Mouse (Mus musculus) liver, embryonic 16.5 days (tissue): ENCODE data around the gene Per2. TPM values are rescaled to one million over a fixed set of nuclear protein-coding genes. Genes with fewer than 3 reads are reported as not detected.
A peak's percentile ranks its signal among the peaks of the same experiment; 100 is the strongest.

ENCODE experiments used
- ATAC-seq: fragments of 200-750 bp; cut with Nextera tagmentation; 2 replicates; pipeline ENCODE4 v1.8.0; 2017; ENCODE audit warnings: low read depth, mild to moderate bottlenecking, moderate number of reproducible peaks, moderate library complexity
- H3K27ac ChIP-seq: fragments of 300-500 bp; sonication (generic); 2 replicates; pipeline ENCODE4 v1.5.1; 2014; ENCODE audit warnings: mild to moderate bottlenecking, low read length
- H3K27me3 ChIP-seq: fragments of 300-500 bp; sonication (generic); 2 replicates; pipeline ENCODE4 v1.6.1; 2014; ENCODE audit warnings: low read depth, low read length, mixed read lengths; ENCODE audit not compliant: control insufficient read depth, insufficient read depth
- H3K36me3 ChIP-seq: fragments of 300-500 bp; sonication (generic); 2 replicates; pipeline ENCODE4 v1.6.1; 2014; ENCODE audit warnings: mild to moderate bottlenecking; ENCODE audit not compliant: control insufficient read depth, insufficient read depth
- H3K4me1 ChIP-seq: fragments of 300-500 bp; sonication (generic); 2 replicates; pipeline ENCODE4 v1.6.1; 2014; ENCODE audit warnings: low read depth, low read length, mixed read lengths; ENCODE audit not compliant: control insufficient read depth
- H3K4me2 ChIP-seq: fragments of 300-500 bp; sonication (generic); 2 replicates; pipeline ENCODE4 v1.6.1; 2014; ENCODE audit warnings: low read depth, low read length, mixed read lengths
- H3K4me3 ChIP-seq: fragments of 300-500 bp; sonication (generic); 2 replicates; pipeline ENCODE4 v1.5.1; 2014; ENCODE audit warnings: low read depth, mild to moderate bottlenecking, low read length
- H3K9ac ChIP-seq: fragments of 300-500 bp; sonication (generic); 2 replicates; pipeline ENCODE4 v1.6.1; 2014; ENCODE audit warnings: low read depth, low read length
- H3K9me3 ChIP-seq: fragments of 300-500 bp; sonication (generic); replicated peaks from 2 replicates; pipeline ENCODE4 v1.6.1; 2016; ENCODE audit warnings: low read length; ENCODE audit not compliant: control insufficient read depth
- WGBS: fragments of 180-500 bp; shearing (Covaris S2); extraction: QIAGEN DNeasy Blood & Tissue Kit; methylation state at CpG from one replicate; pipeline ENCODE4 v1.1.7; 2014; ENCODE audit not compliant: insufficient replicate concordance; 5-methylcytosine and 5-hydroxymethylcytosine counted together
- polyA plus RNA-seq: library from polyadenylated mRNA; unstranded; fragments of >200 nt; fragmentation: Nextera tagmentation; extraction: Ambion mirVana; gene quantifications from 2 replicates; pipeline ENCODE4 v1.2.1, GENCODE M21; 2015

Per2 gene
- polyA plus RNA-seq, 1 experiment from 2014 or later = 4.1 TPM

GRCm38 (mm10) chr1:91455661-91456161 is 3.4 kb downstream of the Per2 start:
- ATAC-seq = peak; percentile 4; the same call in 1 of the 2 replicates
- 60% methylated on average over 7 of the region's 7 CpGs for WGBS
- Histone ChIP-seq H3K4me2 (peak overlapping the region; percentile 53), H3K27ac (peak overlapping the region; percentile 90), H3K9me3 (no peaks in the 10 kb centered on the region), H3K27me3 (no peaks in the 10 kb centered on the region), H3K4me1 (peaks cover 62% of the 10 kb centered on the region), H3K36me3 (no peaks in the 10 kb centered on the region), H3K4me3 (no peak overlapping the region), H3K9ac (peak overlapping the region; percentile 32; the same call in 1 of the 2 replicates)

GRCm38 (mm10) chr1:91454927-91455326 is 4.2 kb downstream of the Per2 start:
- Histone ChIP-seq H3K4me2 (peak overlapping the region; percentile 53; the same call in 1 of the 2 replicates), H3K9me3 (no peaks in the 10 kb centered on the region), H3K4me3 (no peak overlapping the region), H3K27me3 (no peaks in the 10 kb centered on the region), H3K36me3 (no peaks in the 10 kb centered on the region), H3K4me1 (peaks cover 56% of the 10 kb centered on the region), H3K27ac (peak overlapping the region; percentile 90), H3K9ac (no peak overlapping the region; the same call in 1 of the 2 replicates)
- 59% methylated on average over 3 of the region's 3 CpGs for WGBS
- no peak for ATAC-seq

- H3K4me3 ChIP-seq = no peak overlapping the region
- ATAC-seq = no peak
- H3K4me1 ChIP-seq = peaks cover 54% of the 10 kb centered on the region
- H3K9ac ChIP-seq = no peak overlapping the region
- no peaks in the 10 kb centered on the region for H3K27me3 ChIP-seq
- 43% methylated on average over 3 of the region's 3 CpGs for WGBS
- H3K9me3 ChIP-seq = no peaks in the 10 kb centered on the region
- H3K4me2 ChIP-seq = peak overlapping the region; percentile 53
- H3K27ac ChIP-seq = peak overlapping the region; percentile 4
- no peaks in the 10 kb centered on the region for H3K36me3 ChIP-seq
These were observed 4.8 kb downstream of the Per2 start for GRCm38 (mm10) chr1:91454366-91454765.

GRCm38 (mm10) chr1:91453932-91454331 is 5.2 kb downstream of the Per2 start:
- Histone ChIP-seq H3K27me3 (no peaks in the 10 kb centered on the region), H3K4me1 (peaks cover 54% of the 10 kb centered on the region), H3K9me3 (no peaks in the 10 kb centered on the region), H3K4me2 (peak overlapping the region; percentile 21), H3K4me3 (no peak overlapping the region), H3K9ac (no peak overlapping the region), H3K36me3 (peaks cover under 1% of the 10 kb centered on the region; the same call in 1 of the 2 replicates), H3K27ac (peak overlapping the region; percentile 4)
- WGBS = 42% methylated on average over 9 of the region's 9 CpGs
- peak; percentile 43 for ATAC-seq

GRCm38 (mm10) chr1:91451547-91452084 is 7.5 kb downstream of the Per2 start:
- H3K27ac ChIP-seq = no peak overlapping the region
- peaks cover 43% of the 10 kb centered on the region for H3K4me1 ChIP-seq
- no peak overlapping the region for H3K4me3 ChIP-seq
- H3K9ac ChIP-seq = no peak overlapping the region
- H3K4me2 ChIP-seq = no peak overlapping the region
- 52% methylated on average over 5 of the region's 5 CpGs for WGBS
- H3K27me3 ChIP-seq = no peaks in the 10 kb centered on the region
- H3K9me3 ChIP-seq = peaks cover 5% of the 10 kb centered on the region
- peaks cover 17% of the 10 kb centered on the region for H3K36me3 ChIP-seq
- no peak for ATAC-seq

- ATAC-seq = no peak
- WGBS = 74% methylated on average over 5 of the region's 5 CpGs
- H3K4me1 ChIP-seq = peaks cover 38% of the 10 kb centered on the region
These were observed 8.3 kb downstream of the Per2 start for GRCm38 (mm10) chr1:91450851-91451250.

GRCm38 (mm10) chr1:91448688-91449087 is 10.4 kb downstream of the Per2 start:
- H3K27ac ChIP-seq = no peak overlapping the region
- H3K4me1 ChIP-seq = peaks cover 16% of the 10 kb centered on the region
- H3K4me3 ChIP-seq = no peak overlapping the region
- peaks cover 17% of the 10 kb centered on the region for H3K36me3 ChIP-seq
- no peak overlapping the region for H3K4me2 ChIP-seq
- H3K9ac ChIP-seq = no peak overlapping the region
- ATAC-seq = no peak
- H3K9me3 ChIP-seq = peaks cover 5% of the 10 kb centered on the region
- 68% methylated on average over 10 of the region's 10 CpGs for WGBS
- H3K27me3 ChIP-seq = no peaks in the 10 kb centered on the region

More at GRCm38 (mm10) chr1:91450851-91451250, 8.3 kb downstream of the Per2 start:
- no peak overlapping the region for H3K4me3 ChIP-seq
- H3K4me2 ChIP-seq = no peak overlapping the region
- peaks cover 5% of the 10 kb centered on the region for H3K9me3 ChIP-seq
- no peak overlapping the region for H3K27ac ChIP-seq
- peaks cover 17% of the 10 kb centered on the region for H3K36me3 ChIP-seq
- no peak overlapping the region for H3K9ac ChIP-seq
- no peaks in the 10 kb centered on the region for H3K27me3 ChIP-seq

GRCm38 (mm10) chr1:91446511-91446910 is 12.6 kb downstream of the Per2 start:
- peaks cover 4% of the 10 kb centered on the region for H3K4me1 ChIP-seq
- H3K9me3 ChIP-seq = peaks cover 5% of the 10 kb centered on the region
- no peak overlapping the region for H3K4me2 ChIP-seq
- H3K27ac ChIP-seq = peak overlapping the region; percentile 83
- no peak overlapping the region for H3K4me3 ChIP-seq
- H3K27me3 ChIP-seq = no peaks in the 10 kb centered on the region
- no peak overlapping the region for H3K9ac ChIP-seq
- ATAC-seq = peak; percentile 3; the same call in 1 of the 2 replicates
- 72% methylated on average over 4 of the region's 4 CpGs for WGBS
- peaks cover 17% of the 10 kb centered on the region for H3K36me3 ChIP-seq

GRCm38 (mm10) chr1:91446060-91446459 is 13.1 kb downstream of the Per2 start:
- WGBS = 56% methylated on average over 8 of the region's 8 CpGs
- no peak overlapping the region for H3K4me2 ChIP-seq
- no peaks in the 10 kb centered on the region for H3K27me3 ChIP-seq
- H3K4me1 ChIP-seq = peaks cover 4% of the 10 kb centered on the region
- H3K4me3 ChIP-seq = no peak overlapping the region
- ATAC-seq = peak; percentile 90
- peaks cover 5% of the 10 kb centered on the region for H3K9me3 ChIP-seq
- no peak overlapping the region for H3K9ac ChIP-seq
- H3K36me3 ChIP-seq = peaks cover 17% of the 10 kb centered on the region
- H3K27ac ChIP-seq = peak overlapping the region; percentile 83
